Mouse (Mus musculus): ENCODE results near the gene Plk1. TPM values are rescaled to one million over a fixed set of nuclear protein-coding genes. Genes with fewer than 3 reads are reported as not detected.

Gene Plk1
- total RNA-seq, 2 experiments from 2014 or later = 1.5 to 1.7 TPM

GRCm38 (mm10) chr7:122158488-122158887 is 751 bp upstream of the Plk1 start:
- Histone ChIP-seq H3K4me3 (peak overlapping the region; percentile 64), H3K27ac (peak overlapping the region; percentile 53)
- intact Hi-C loops (cut with DNase I) = no loop called here
- DNase-seq (ENCODE audit: extremely low spot score in 1 of 2, low spot score in 2 of 2) = no peak
- no peak for TF ChIP-seq CTCF (IDR thresholded peaks at IDR 0.05)

- intact Hi-C loops (cut with DNase I) = no loop called here
- H3K4me3 ChIP-seq = no peak overlapping the region; the same call in 1 of the 2 replicates
- DNase-seq (ENCODE audit: extremely low spot score in 1 of 2, low spot score in 2 of 2) = no peak
- no peak overlapping the region for H3K27ac ChIP-seq
- TF ChIP-seq CTCF (IDR thresholded peaks at IDR 0.05) = no peak
Observed at GRCm38 (mm10) chr7:122160037-122160436, 798 bp downstream of the Plk1 start.

- no peak for TF ChIP-seq CTCF (IDR thresholded peaks at IDR 0.05)
- no peak overlapping the region for H3K27ac ChIP-seq
- intact Hi-C loops (cut with DNase I) = no loop called here
Observed at GRCm38 (mm10) chr7:122163766-122164165, 4.5 kb downstream of the Plk1 start.

GRCm38 (mm10) chr7:122167203-122167602 is 8.0 kb downstream of the Plk1 start:
- no peak overlapping the region for H3K4me3 ChIP-seq
- DNase-seq (ENCODE audit: extremely low spot score in 1 of 2, low spot score in 2 of 2) = no peak
- no peak overlapping the region for H3K27ac ChIP-seq
- no peak for TF ChIP-seq CTCF (IDR thresholded peaks at IDR 0.05)
- intact Hi-C loops (cut with DNase I) = no loop called here

More at GRCm38 (mm10) chr7:122163766-122164165, 4.5 kb downstream of the Plk1 start:
- DNase-seq (ENCODE audit: extremely low spot score in 1 of 2, low spot score in 2 of 2) = no peak
- no peak overlapping the region for H3K4me3 ChIP-seq

GRCm38 (mm10) chr7:122170705-122171104 is 11.5 kb downstream of the Plk1 start:
- Histone ChIP-seq H3K27ac (no peak overlapping the region), H3K4me3 (no peak overlapping the region)
- no peak for TF ChIP-seq CTCF (IDR thresholded peaks at IDR 0.05)
- intact Hi-C loops (cut with DNase I) = no loop called here
- no peak for DNase-seq (ENCODE audit: extremely low spot score in 1 of 2, low spot score in 2 of 2)

- intact Hi-C loops (cut with DNase I) = no loop called here
- H3K4me3 ChIP-seq = no peak overlapping the region
- H3K27ac ChIP-seq = no peak overlapping the region
- TF ChIP-seq CTCF (IDR thresholded peaks at IDR 0.05) = no peak
- DNase-seq (ENCODE audit: extremely low spot score in 1 of 2, low spot score in 2 of 2) = no peak
Observed at GRCm38 (mm10) chr7:122171613-122172012, 12.4 kb downstream of the Plk1 start.

GRCm38 (mm10) chr7:122180720-122181119 is 21.5 kb downstream of the Plk1 start:
- intact Hi-C loops (cut with DNase I) = no loop called here
- H3K4me3 ChIP-seq = no peak overlapping the region
- no peak overlapping the region for H3K27ac ChIP-seq
- DNase-seq (ENCODE audit: extremely low spot score in 1 of 2, low spot score in 2 of 2) = no peak
- TF ChIP-seq CTCF (IDR thresholded peaks at IDR 0.05) = no peak

GRCm38 (mm10) chr7:122184569-122184968 is 25.3 kb downstream of the Plk1 start:
- no peak for TF ChIP-seq CTCF (IDR thresholded peaks at IDR 0.05)
- DNase-seq (ENCODE audit: extremely low spot score in 1 of 2, low spot score in 2 of 2) = no peak
- Histone ChIP-seq H3K27ac (no peak overlapping the region), H3K4me3 (no peak overlapping the region)
- intact Hi-C loops (cut with DNase I) = no loop called here

GRCm38 (mm10) chr7:122186043-122186442 is 26.8 kb downstream of the Plk1 start, which contains the start of gene Ern2:
Ern2 (minus strand) TSS chr7:122186207.
- DNase-seq (ENCODE audit: extremely low spot score in 1 of 2, low spot score in 2 of 2) = no peak
- intact Hi-C loops (cut with DNase I) = no loop called here
- Histone ChIP-seq H3K4me3 (no peak within 1 kb of the TSS), H3K27ac (no peak within 1 kb of the TSS)
- TF ChIP-seq CTCF (IDR thresholded peaks at IDR 0.05) = no peak

- no peak overlapping the region for H3K4me3 ChIP-seq
- DNase-seq (ENCODE audit: extremely low spot score in 1 of 2, low spot score in 2 of 2) = no peak
- H3K27ac ChIP-seq = no peak overlapping the region
- peak; percentile 62 for TF ChIP-seq CTCF (IDR thresholded peaks at IDR 0.05)
- intact Hi-C loops (cut with DNase I) = no loop called here
Observed at GRCm38 (mm10) chr7:122189484-122189883, 30.2 kb downstream of the Plk1 start.

GRCm38 (mm10) chr7:122191097-122191496 is 31.9 kb downstream of the Plk1 start:
- H3K27ac ChIP-seq = no peak overlapping the region
- H3K4me3 ChIP-seq = no peak overlapping the region
- TF ChIP-seq CTCF (IDR thresholded peaks at IDR 0.05) = no peak
- intact Hi-C loops (cut with DNase I) = no loop called here
- DNase-seq (ENCODE audit: extremely low spot score in 1 of 2, low spot score in 2 of 2) = no peak

GRCm38 (mm10) chr7:122193919-122194318 is 34.7 kb downstream of the Plk1 start:
- H3K27ac ChIP-seq = no peak overlapping the region
- intact Hi-C loops (cut with DNase I) = no loop called here
- no peak overlapping the region for H3K4me3 ChIP-seq
- peak; percentile 5; the same call in 1 of the 2 replicates for TF ChIP-seq CTCF (IDR thresholded peaks at IDR 0.05)
- DNase-seq (ENCODE audit: extremely low spot score in 1 of 2, low spot score in 2 of 2) = no peak

- no peak for TF ChIP-seq CTCF (IDR thresholded peaks at IDR 0.05)
- Histone ChIP-seq H3K27ac (no peak overlapping the region), H3K4me3 (no peak overlapping the region)
- intact Hi-C loops (cut with DNase I) = no loop called here
- no peak for DNase-seq (ENCODE audit: extremely low spot score in 1 of 2, low spot score in 2 of 2)
Observed at GRCm38 (mm10) chr7:122196771-122197170, 37.5 kb downstream of the Plk1 start.
